Mouse (Mus musculus) left cerebral cortex, postnatal 25 days (tissue): ENCODE results near the gene Tedc1. TPM values are rescaled to one million over a fixed set of nuclear protein-coding genes. Genes with fewer than 3 reads are reported as not detected.

Source experiments
- DNase-seq, 2 experiments: peaks; one replicate each; pipeline ENCODE4 v3.0.0; 2022; ENCODE audit warnings: low spot score in 2 of 2, mixed read lengths in 1 of 2
- intact Hi-C: fragments of 180-260 bp; cut with DNase I; formaldehyde crosslinking; loops from one replicate; pipeline ENCODE4 v1.15.1; 2025
- total RNA-seq, 2 experiments: library from RNA; stranded (reverse); gene quantifications; 2 replicates each; pipeline ENCODE4 v1.2.3; 2021

Tedc1 gene
- 1 to 10 TPM; 1.4 to 1.8 TPM for total RNA-seq

- intact Hi-C loops, result loop anchor here (5.0 kb wide), 1 partner anchor 154 kb away; the partner anchor contains the start of gene Brf1
- peak; percentile 99 to 100 for DNase-seq
Measured at GRCm38 (mm10) chr12:113155887-113156539, at the start of gene Tedc1. Gene Tedc1, plus strand, starts transcription at chr12:113156421.

- intact Hi-C loops, result no loop called here
Measured at GRCm38 (mm10) chr12:113107431-113108124, 48.6 kb upstream of the Tedc1 start.

GRCm38 (mm10) chr12:113108528-113109283 lies 47.5 kb upstream of the Tedc1 start:
- no peak for DNase-seq
- intact Hi-C loops, result no loop called here

More at GRCm38 (mm10) chr12:113107431-113108124, 48.6 kb upstream of the Tedc1 start:
- no peak for DNase-seq

- intact Hi-C loops, result no loop called here
- peak in 1 of 2 experiments; percentile 66 for DNase-seq
Measured at GRCm38 (mm10) chr12:113109801-113110200, 46.4 kb upstream of the Tedc1 start.

GRCm38 (mm10) chr12:113114141-113114540 lies 42.1 kb upstream of the Tedc1 start:
- intact Hi-C loops, result no loop called here
- no peak for DNase-seq

GRCm38 (mm10) chr12:113114856-113115538 lies 41.2 kb upstream of the Tedc1 start:
- intact Hi-C loops, result no loop called here
- no peak for DNase-seq

- peak; percentile 78 for DNase-seq
- intact Hi-C loops, result no loop called here
Measured at GRCm38 (mm10) chr12:113119516-113120410, 36.5 kb upstream of the Tedc1 start.

GRCm38 (mm10) chr12:113124726-113125125 lies 31.5 kb upstream of the Tedc1 start:
- intact Hi-C loops, result no loop called here
- no peak for DNase-seq

GRCm38 (mm10) chr12:113130732-113131131 lies 25.5 kb upstream of the Tedc1 start:
- intact Hi-C loops, result no loop called here

GRCm38 (mm10) chr12:113131601-113132000 lies 24.6 kb upstream of the Tedc1 start:
- intact Hi-C loops, result no loop called here
- DNase-seq, result no peak

More at GRCm38 (mm10) chr12:113130732-113131131, 25.5 kb upstream of the Tedc1 start:
- DNase-seq, result no peak

- intact Hi-C loops, result no loop called here
- no peak for DNase-seq
Measured at GRCm38 (mm10) chr12:113132567-113132966, 23.7 kb upstream of the Tedc1 start.

- intact Hi-C loops, result no loop called here
- DNase-seq, result no peak
Measured at GRCm38 (mm10) chr12:113133260-113133659, 23.0 kb upstream of the Tedc1 start.

- DNase-seq, result no peak
- intact Hi-C loops, result no loop called here
Measured at GRCm38 (mm10) chr12:113133861-113134403, 22.3 kb upstream of the Tedc1 start.

GRCm38 (mm10) chr12:113134502-113134901 lies 21.7 kb upstream of the Tedc1 start:
- no peak for DNase-seq
- intact Hi-C loops, result no loop called here

- intact Hi-C loops, result no loop called here
- DNase-seq, result no peak
Measured at GRCm38 (mm10) chr12:113135401-113135800, 20.8 kb upstream of the Tedc1 start.

- no peak for DNase-seq
- intact Hi-C loops, result no loop called here
Measured at GRCm38 (mm10) chr12:113136492-113137020, 19.7 kb upstream of the Tedc1 start.

GRCm38 (mm10) chr12:113137260-113138213 lies 18.7 kb upstream of the Tedc1 start:
- intact Hi-C loops, result no loop called here
- no peak for DNase-seq
